Mouse (Mus musculus): ENCODE data around the gene Lgi2. TPM values are rescaled to one million over a fixed set of nuclear protein-coding genes. Genes with fewer than 3 reads are reported as not detected.

The Lgi2 gene
- not detected for polyA plus RNA-seq (2017; shearing (Covaris generic))

DNA sequence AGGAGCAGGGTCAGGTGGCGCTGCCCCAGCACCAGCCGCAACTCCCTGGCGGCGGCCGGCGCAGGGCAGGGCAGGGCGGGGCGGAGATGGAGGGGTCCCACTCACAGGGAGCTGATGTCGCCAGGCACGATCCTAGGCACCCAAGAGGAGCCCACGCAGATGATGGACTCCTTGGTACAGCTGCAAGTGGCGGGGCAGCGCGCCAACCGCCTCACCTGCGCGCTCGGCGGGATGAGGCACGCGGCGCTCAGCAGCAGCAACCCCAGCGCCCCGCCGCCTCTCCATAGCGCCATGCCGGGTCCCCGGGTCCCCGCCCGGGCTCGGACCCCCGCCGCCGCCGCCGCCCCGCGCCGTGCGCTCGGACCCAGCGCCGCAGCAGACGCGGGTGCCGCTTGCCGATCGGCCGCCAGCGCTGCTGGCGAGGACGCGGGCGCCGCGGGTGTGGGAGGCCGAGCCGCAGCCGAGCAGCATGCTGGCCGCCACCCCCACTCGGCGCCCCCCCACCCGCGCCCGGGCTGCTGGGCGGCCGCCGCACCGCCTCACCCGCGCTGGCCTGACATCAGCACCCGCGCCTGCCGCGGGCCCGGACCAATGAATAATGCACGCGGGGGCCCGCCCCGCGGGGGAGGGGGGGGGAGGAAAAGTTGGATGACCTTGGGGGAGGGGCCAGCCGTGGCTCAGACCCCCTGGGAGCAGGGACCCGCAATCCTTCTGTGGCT, at the start of gene Lgi2:
Lgi2 (minus strand) TSS at position 650 of the 719 bp plus-strand sequence.
- no peak for ATAC-seq

DNA sequence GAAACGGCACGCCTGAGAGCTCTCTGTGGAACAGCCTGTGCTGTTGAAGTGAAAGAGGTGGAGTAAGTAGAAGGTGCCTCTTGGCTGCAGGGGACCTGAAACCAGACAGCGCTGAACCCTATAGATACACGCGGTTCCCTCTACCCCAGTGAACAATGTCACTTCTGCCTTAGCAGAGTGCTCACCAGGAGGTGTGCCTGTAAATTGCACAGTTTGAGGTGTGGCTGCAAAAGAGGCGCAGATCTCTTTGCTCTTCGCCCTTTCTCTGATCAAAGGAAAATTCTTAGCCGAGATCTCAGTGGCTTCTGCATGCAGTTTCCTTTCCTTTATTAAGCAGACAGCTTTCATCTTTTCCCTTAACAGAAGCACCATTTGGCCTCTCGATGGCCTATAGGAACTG, 49.2 kb upstream of the Lgi2 start:
- ATAC-seq, result no peak

DNA sequence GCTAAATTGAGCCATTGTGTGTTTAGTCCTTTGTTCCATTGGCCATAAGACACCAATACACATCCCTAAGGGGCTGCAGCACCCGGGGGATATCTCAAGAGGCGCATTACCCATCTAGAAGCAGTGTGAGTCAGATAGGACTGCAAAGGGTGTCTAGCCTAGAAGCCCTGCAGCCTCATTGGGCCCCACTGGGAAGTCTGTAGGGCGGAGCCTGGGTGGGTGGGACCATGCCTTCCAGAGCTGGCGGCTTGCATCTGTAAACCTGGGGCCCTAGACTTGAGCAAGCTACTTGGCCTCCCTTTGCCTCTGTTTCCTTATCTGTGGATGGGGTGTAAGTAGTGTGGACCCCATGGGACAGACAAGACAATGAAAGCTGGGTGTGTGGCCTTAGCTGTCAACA, 48.4 kb upstream of the Lgi2 start:
- no peak for ATAC-seq

DNA sequence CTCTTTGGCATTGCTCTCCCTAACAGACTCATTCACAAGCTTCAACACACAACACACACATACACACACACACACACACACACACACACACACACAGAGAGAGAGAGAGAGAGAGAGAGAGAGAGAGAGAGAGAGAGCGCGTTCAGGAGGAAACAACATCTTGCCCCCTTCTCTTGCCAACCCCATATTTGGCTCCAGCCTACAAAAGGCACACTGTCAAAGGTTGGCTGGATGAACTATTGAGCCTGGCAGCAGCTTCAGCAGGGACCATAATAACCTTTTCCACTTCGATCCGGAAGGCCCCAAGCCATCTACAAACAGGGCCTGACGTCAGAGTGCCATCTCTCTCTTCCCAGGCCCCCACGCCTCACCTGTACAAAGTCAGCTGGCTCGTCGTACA, 46.5 kb upstream of the Lgi2 start:
- ATAC-seq, result no peak

DNA sequence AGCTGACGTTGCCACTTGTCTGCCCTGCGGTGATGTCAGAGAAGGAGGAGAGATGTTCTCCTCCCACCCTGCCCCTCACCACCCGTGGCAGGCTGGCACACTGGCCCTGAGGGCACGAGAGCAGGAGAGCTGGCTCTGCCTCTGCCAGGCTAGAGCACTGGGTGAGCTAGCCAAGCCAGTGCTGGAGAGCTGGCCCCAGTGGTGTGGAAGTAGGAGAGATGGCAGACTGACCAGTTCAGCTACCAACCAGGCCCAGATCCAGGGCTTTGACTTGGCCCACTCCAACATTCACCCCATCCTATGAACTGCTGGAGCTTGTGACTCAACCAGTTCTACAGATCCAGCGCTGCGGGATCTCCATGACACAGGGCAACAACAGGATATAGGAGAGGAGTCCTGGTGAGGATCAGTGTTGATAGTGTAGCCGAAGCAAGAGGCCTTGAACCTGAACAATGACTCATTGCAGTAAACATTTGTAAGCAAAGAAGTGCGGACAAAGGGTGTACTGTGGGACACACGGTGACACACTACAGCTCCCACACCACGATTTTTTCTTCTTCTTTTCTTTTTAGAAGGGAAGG, 45.1 kb upstream of the Lgi2 start:
- no peak for ATAC-seq

DNA sequence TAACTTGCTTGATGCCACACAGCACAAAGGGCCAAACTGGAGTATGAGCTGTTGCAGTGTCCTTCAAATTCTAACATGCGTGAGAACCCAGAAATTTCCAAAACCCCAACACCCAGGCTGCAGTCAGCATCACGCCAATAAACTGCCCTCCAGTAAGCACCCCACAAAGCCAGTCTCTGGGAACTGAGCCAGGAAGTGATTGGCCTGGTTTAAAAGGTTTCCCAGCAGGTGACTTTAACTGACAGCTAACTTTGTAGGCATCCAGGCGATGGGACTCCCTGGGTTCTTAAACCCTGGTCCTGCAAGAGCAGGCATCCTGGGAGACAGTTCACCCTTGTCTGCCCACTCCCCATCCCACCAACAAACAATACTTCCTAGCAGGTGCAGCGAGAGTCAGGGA, 44.0 kb upstream of the Lgi2 start:
- ATAC-seq, result no peak

DNA sequence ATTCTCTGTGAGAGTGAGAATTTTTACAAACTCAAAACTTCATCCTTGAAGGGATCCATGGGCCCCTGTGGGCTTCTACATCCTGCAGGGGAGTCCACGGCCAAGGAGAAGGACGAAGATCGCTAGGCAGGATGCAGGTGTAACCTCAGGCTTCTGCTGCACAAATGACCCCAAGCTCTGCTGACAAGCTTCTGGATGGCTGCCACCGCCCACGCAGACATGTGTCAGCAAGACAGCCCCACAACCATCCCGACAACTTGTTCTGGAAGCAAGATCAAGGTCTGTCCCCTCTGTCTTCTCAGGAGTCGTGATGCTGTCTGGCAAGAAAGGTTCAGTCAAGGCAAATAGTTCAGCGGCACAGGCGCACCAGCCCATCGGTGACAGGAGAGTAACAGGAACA, 43.4 kb upstream of the Lgi2 start:
- peak; percentile 45 for ATAC-seq

DNA sequence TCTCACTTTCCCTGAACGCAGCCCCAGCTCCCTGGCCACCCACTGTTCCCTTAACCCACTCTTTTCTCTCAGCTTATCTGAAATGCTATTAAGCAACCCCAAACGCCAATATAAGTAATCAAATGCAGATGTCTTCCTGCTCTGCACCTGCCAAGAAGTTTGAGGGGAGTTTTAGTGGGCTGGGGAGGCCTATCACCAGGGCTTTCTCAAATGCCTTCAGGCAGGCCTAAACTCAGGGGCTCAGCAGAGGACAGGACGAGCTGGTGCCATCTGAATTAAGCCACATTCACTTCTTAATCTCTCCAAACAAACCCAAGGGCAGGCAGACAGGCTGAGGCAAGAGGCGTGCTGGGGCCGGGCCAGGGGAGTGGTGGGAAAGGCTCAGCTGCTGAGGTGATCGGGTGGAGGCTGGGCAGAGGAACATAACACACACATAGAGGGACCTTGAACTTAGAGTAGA, 38.4 kb upstream of the Lgi2 start:
- no peak for ATAC-seq

DNA sequence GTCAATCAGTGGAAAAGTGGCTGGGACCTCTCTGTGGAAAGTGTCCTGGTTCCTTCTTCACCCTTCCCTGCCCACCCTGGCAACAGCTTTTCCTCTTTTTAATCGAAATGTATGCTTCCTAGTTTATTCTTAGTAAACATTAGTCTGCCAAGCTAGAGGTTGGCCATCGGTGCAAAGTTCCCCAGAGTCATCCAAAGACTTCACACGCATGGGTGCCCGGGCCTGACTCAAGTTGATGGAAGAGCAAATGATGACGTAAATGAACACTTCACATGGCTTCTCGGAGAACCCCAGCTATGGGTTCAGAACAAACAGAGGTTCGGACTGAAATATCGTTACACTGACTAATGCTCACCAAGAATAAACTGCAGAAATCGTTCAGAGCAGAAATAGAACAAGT, 24.4 kb upstream of the Lgi2 start:
- ATAC-seq, result no peak

DNA sequence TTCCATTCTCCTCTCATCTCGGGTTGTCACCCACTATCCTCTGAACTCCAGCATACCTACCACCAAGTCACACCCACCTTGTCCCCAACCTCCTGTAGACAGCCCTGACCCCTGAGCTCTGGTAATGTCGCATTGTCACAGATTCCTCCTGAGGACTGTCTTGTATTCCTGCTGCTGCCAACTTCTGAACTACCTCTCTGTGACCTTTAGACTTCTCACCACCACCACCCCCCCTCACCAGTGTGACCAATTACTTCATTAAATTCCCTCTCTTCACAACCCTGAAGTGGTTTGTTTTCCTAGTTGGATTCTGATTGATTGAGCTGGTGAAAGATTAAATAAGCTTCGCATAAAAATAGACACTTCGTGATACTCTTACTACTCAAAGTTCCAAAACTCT, 22.4 kb upstream of the Lgi2 start:
- ATAC-seq, result no peak

DNA sequence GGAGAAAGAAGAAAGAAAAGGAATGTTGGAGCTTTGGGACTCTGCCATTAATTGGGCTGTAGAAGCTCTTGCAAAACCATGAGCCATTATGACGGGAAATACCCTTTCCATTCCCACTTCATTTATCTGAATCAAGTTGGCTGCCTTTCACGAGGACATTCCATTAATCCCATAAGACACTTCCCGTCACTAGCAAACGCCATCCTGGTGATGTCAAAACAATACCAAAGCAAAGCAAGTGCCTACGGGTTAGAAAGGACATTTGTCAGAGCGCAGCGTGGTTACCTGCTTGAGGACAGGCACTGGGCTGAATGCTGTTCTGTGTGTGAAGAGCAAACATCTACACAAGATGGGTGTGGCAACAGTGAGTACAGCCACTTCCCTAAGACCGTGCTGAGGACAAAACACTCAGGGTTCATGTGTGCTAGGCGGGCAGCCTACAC, 21.1 kb upstream of the Lgi2 start:
- ATAC-seq, result no peak

DNA sequence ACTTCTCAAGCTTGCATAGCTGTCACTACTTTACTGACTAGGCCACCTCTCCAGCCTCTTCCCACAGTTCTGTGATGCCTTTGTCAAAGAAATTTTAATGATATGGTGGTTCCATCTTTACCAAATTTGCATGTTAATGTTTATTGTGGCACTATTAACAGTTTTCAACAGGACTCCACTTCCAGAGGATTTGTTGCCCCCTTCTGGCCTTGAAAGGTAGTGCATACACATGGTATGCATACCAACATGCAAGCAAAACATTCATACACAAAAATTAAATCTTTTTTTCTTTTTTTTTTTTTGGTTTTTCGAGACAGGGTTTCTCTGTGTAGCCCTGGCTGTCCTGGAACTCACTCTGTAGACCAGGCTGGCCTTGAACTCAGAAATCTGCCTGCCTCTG, 6.3 kb upstream of the Lgi2 start:
- ATAC-seq, result no peak

DNA sequence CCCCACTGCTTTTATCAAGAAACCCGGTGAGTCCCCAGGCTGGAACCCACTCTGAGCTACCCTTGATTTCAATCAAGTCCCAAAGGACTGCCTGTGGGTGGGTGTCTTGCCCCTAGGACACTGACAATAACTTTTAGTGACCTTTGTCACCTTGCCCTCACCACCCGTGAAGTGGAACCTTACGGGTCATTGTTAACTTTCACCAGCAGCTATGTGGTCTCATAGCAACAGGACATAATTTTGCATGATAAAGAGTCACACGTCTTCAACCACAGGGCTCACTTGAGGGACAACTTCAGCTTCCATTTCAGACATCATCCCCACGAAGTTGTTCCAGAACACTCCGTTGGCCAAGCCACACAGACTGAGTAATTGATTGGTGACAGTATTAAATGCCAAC, 4.5 kb upstream of the Lgi2 start:
- ATAC-seq, result no peak

DNA sequence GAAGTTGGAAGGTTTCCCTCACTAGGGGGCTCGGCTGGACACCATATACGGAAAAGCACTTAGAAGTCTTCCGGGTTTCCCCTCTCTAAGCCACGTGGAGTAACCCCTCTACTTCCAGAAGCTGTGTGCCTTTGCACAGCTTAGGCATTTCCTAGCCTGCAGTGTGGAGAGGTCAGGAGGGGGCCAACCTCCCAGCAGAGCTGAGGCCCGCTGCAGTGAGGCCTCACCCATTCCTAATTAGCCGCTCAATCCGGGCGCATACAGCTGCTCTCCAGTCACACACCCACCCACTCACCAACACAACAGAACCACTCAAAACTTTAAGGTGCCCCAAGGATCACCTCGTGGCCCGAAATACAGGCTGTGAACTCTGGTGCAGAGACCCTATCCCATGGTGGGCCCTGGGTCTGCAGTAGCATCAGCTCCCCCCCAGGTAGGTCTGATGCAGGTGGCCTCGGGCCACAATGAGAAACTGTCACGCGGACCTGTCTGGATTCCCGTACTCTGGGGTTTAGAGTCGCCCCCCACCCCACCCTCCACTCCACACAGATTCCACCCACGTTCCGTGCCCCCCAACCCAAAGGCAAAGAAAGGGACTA, 949 bp downstream of the Lgi2 start:
- ATAC-seq, result no peak

DNA sequence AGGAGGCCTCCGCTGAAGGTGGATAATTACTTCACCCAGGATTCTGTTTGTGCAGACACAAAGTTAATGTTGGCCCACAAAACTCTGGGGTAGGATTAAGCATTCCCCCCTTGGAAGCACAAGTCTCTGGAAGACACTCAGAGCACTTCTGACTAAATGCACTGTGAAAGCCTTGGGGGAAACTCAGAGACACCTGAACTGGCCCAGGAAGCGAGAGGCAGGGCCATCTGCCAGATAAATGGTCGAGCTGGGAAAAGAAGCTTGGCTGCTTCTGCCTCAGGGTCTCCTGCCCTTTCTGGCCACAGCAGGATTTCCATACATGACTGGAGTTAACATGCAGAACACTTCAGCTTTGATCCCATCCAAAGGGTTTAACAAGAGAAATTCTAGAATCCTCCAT, 1.9 kb downstream of the Lgi2 start:
- no peak for ATAC-seq

DNA sequence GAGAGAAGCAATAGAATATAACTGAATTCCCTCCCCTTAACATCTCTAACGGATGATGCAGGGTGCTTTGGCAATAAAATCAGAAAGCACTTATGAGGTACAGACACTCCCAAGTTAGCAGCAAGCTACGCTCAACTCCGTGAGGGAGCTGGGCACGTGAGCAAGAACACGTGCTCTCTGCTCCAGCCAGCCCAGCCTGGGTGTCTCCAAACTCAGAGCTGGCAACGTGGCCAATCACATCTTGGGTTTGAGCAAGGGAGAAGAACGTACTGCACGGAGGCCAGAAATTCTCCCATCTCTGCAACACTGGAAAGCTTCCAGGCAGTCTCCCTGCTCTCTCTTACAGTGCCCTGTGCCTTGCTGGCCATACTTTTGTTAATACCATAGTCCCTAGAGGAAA, 6.0 kb downstream of the Lgi2 start:
- ATAC-seq, result no peak

DNA sequence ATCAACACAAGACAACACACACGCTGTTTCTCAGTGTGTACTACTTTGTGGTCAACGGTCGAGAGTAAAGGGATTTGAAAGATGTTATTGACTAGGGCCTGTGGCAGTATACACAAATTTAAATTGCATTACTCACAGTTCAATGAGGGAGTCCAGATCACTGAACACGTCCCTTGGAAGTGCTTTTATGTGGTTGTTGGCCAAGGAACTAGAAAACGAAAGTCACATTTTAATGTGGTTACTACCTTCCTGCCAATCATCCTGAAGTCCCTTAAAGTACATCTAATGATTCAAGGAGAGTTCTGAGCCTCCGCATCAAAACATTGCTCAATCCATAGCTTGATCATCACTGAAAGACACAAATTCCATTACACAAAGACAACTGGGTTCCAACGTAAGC, 10.7 kb downstream of the Lgi2 start:
- no peak for ATAC-seq

DNA sequence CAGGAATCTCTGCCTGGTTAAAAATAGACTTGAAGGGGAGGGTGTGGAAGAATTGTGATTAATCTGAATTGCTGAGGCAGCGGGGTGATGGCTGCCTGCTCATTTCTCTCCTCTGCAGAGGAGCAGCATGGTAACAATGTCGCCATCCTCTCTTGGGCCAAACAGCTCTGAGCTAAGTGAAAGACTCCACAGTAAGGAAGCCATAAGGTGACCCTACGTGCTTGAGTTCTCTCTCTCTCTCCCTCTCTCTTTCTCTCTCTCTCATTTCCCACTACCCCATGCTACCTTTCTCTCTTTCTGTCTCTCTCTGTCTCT, 15.0 kb downstream of the Lgi2 start:
- no peak for ATAC-seq

DNA sequence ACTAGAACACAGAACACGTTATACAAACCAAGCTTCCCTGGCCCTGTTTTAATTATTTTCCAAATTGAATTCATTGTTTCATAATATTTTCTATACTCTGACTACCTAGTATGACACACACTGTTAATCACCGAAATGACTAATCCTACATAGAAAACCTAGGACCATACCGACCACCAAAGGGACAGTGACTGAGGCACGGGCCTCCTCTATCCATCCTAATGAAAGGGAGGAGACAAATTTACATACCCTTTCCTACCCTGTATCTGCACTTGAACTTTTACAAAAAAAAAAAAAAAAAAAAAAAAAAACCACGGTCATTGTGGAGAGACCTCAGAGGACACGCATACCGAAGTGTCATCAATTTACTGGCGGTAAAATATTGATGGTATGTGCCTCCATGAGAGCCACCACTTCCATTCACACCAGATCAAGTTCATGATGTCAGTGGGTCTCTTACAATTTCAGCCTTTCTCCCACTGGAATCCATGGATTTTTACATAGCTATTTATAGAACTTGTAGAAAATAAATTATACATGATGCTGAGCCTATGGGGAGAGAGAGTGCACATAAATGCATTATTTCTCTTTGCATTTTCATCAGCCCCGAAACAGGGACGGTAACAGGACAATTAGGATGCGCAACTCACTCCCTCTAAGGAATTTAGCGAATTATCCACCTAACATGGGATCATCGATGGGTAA, 15.5 kb downstream of the Lgi2 start:
- no peak for ATAC-seq

DNA sequence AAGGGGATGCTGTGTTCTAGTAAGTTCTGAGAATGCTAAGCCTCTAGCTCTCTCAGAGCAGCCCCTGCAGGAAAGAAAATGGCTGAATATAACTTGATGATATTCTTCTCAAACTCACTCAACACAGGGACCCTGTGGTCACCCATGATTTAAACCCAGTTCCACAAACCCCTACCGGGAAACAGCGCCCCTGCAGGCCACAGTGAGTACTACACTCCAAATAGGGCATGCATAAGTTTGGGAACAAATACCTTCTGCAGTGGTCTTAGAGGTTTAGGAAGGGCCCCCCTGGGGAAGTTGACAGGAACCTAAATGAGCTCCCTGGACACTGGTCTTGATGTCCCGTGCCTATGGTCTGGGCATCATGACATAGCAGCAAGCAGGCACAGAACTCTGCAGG, 19.3 kb downstream of the Lgi2 start:
- ATAC-seq, result no peak

DNA sequence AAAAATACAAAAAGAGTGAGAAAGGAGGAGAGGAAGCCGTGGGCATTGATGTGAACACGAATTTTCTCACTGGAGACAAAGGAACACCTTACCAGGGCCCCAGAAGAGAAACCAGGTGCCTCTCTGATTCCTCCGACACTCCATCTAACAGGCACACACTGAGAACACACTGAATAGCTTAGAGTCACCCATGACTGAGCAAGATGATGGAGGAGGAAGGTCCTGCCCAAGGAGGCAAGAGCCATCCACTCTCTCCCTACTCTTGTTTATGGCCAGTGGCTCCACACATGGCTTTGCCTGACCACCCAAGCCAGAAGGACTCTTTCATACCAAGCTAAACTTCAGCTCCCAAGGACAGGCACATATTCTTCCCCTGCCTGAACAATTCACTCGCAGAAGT, 22.5 kb downstream of the Lgi2 start:
- no peak for ATAC-seq

DNA sequence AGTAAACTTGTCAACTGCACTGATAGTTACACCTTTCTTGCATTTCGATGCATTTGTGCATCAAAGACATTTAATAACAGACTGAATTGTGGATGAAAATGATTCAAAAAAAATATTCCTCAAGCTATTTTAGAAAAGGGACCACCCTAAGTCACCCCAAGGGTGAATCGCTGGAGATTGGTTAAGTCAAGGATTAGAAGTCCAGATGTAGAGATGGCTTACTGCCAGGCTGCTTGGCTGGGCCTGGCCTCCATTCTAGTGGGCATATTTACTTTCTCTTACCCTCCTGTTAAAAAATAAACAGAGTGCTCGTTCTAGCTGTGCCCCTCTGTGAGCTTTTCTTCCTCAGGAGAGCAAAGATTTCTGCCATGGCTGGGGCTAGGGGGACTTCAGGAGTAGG, 26.1 kb downstream of the Lgi2 start:
- ATAC-seq, result no peak

DNA sequence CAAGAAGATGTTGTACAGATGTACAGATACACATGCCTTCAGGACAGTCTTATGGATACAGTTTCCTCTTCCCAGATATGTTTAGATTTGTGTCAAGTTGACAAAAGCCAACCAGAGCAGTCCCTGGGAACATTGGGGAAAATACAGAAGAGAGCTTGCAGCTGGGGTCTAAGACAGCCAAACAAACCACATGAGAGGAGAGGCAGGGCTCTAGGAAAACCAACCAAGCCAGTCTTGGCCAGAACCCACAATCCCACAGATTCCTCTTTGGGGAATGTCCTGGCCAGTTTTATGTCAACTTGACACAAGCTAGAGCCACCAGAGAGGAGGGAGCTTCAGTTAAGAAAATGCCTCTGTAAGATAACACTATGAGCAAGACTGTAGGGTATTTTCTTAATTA, 26.8 kb downstream of the Lgi2 start:
- ATAC-seq, result no peak

DNA sequence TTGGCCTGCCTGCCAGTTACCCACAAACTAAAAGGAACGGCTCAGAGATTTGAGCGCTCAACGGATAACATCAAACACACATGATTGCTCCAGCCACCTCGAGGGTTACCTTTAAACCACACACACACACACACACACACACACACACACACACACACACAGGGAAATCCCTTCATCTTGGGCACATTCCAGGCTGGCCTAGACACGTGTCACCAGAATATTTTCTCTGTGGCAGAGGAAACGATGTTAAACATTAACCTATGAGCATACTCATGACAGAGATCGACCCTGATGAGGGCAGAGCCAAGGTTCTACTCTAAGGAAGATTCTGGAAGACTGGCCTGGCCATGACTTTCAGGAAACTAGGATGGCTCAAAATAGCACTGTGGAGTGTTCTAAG, 29.2 kb downstream of the Lgi2 start:
- no peak for ATAC-seq
